Mouse (Mus musculus): Measurements from ENCODE around the gene Serpinb6c. TPM values are rescaled to one million over a fixed set of nuclear protein-coding genes. Genes with fewer than 3 reads are reported as not detected.
"Not testable (repeated sequence)": the region's sequence is repeated elsewhere in the genome, so short reads cannot be mapped to it uniquely, and the experiment has no call there.

The Serpinb6c gene
- total RNA-seq (2014; rRNA removed) (not detected in 2 replicates), polyA plus RNA-seq (2015; fragmentation: Nextera tagmentation; extraction: Ambion mirVana) (0.19 and 0.29 TPM in 2 replicates)

- no peak within 1 kb of the TSS for H3K4me2 ChIP-seq (ENCODE audit: low read depth, low read length)
- H3K4me1 ChIP-seq (ENCODE audit: insufficient read depth, low read length): no peaks in the 10 kb centered on the region
- H3K27me3 ChIP-seq (ENCODE audit: insufficient read depth, low read length): no peaks in the 10 kb centered on the region
- no peak within 1 kb of the TSS for H3K27ac ChIP-seq
- ATAC-seq (no peak), DNase-seq (ENCODE audit: low spot score) (no peak)
- TF ChIP-seq CTCF (IDR thresholded peaks at IDR 0.05; ENCODE audit: low read depth): no peak
- no peaks in the 10 kb centered on the region for H3K9me3 ChIP-seq (ENCODE audit: low read length)
- no peaks in the 10 kb centered on the region for H3K36me3 ChIP-seq (ENCODE audit: insufficient read depth, low read length)
- H3K9ac ChIP-seq (replicated peaks; ENCODE audit: low read length): no peak within 1 kb of the TSS
- 76% methylated on average over 18 of the region's 18 CpGs for WGBS
- H3K4me3 ChIP-seq (ENCODE audit: low read length): no peak within 1 kb of the TSS
These were observed at the start of gene Serpinb6c for GRCm38 (mm10) chr13:33905176-33905954. Gene Serpinb6c (minus strand): TSS chr13:33905708.

GRCm38 (mm10) chr13:33952947-33953346 is 47.4 kb upstream of the Serpinb6c start:
- DNase-seq (ENCODE audit: low spot score) (no peak), ATAC-seq (no peak)
- Histone ChIP-seq H3K27me3 (ENCODE audit: insufficient read depth, low read length) (no peaks in the 10 kb centered on the region), H3K9ac (replicated peaks; ENCODE audit: low read length) (no peak overlapping the region), H3K4me3 (ENCODE audit: low read length) (no peak overlapping the region), H3K9me3 (ENCODE audit: low read length) (no peaks in the 10 kb centered on the region), H3K4me1 (ENCODE audit: insufficient read depth, low read length) (no peaks in the 10 kb centered on the region), H3K36me3 (ENCODE audit: insufficient read depth, low read length) (no peaks in the 10 kb centered on the region), H3K27ac (no peak overlapping the region), H3K4me2 (ENCODE audit: low read depth, low read length) (no peak overlapping the region)
- no peak for TF ChIP-seq CTCF (IDR thresholded peaks at IDR 0.05; ENCODE audit: low read depth)
- WGBS: 85% methylated on average over 2 of the region's 2 CpGs

- WGBS: 70% methylated on average over 1 of the region's 1 CpGs
- H3K27me3 ChIP-seq (ENCODE audit: insufficient read depth, low read length): no peaks in the 10 kb centered on the region
- H3K27ac ChIP-seq: no peak overlapping the region
- no peak overlapping the region for H3K9ac ChIP-seq (replicated peaks; ENCODE audit: low read length)
- ATAC-seq (no peak), DNase-seq (ENCODE audit: low spot score) (no peak)
- H3K4me1 ChIP-seq (ENCODE audit: insufficient read depth, low read length): no peaks in the 10 kb centered on the region
- no peak overlapping the region for H3K4me3 ChIP-seq (ENCODE audit: low read length)
- H3K36me3 ChIP-seq (ENCODE audit: insufficient read depth, low read length): no peaks in the 10 kb centered on the region
- TF ChIP-seq CTCF (IDR thresholded peaks at IDR 0.05; ENCODE audit: low read depth): no peak
- no peak overlapping the region for H3K4me2 ChIP-seq (ENCODE audit: low read depth, low read length)
- no peaks in the 10 kb centered on the region for H3K9me3 ChIP-seq (ENCODE audit: low read length)
These were observed 46.6 kb upstream of the Serpinb6c start for GRCm38 (mm10) chr13:33952075-33952449.

- ATAC-seq (no peak), DNase-seq (ENCODE audit: low spot score) (no peak)
- H3K36me3 ChIP-seq (ENCODE audit: insufficient read depth, low read length): no peaks in the 10 kb centered on the region
- H3K4me2 ChIP-seq (ENCODE audit: low read depth, low read length): no peak overlapping the region
- no peaks in the 10 kb centered on the region for H3K4me1 ChIP-seq (ENCODE audit: insufficient read depth, low read length)
- H3K9me3 ChIP-seq (ENCODE audit: low read length): no peaks in the 10 kb centered on the region
- H3K27ac ChIP-seq: no peak overlapping the region
- no peak overlapping the region for H3K9ac ChIP-seq (replicated peaks; ENCODE audit: low read length)
- no peaks in the 10 kb centered on the region for H3K27me3 ChIP-seq (ENCODE audit: insufficient read depth, low read length)
- H3K4me3 ChIP-seq (ENCODE audit: low read length): no peak overlapping the region
- no peak for TF ChIP-seq CTCF (IDR thresholded peaks at IDR 0.05; ENCODE audit: low read depth)
- 83% methylated on average over 4 of the region's 4 CpGs for WGBS
These were observed 46.0 kb upstream of the Serpinb6c start for GRCm38 (mm10) chr13:33951308-33952074.

GRCm38 (mm10) chr13:33942212-33942779 is 36.8 kb upstream of the Serpinb6c start:
- no peaks in the 10 kb centered on the region for H3K27me3 ChIP-seq (ENCODE audit: insufficient read depth, low read length)
- H3K9me3 ChIP-seq (ENCODE audit: low read length): no peaks in the 10 kb centered on the region
- ATAC-seq (no peak), DNase-seq (ENCODE audit: low spot score) (no peak)
- no peak overlapping the region for H3K4me2 ChIP-seq (ENCODE audit: low read depth, low read length)
- TF ChIP-seq CTCF (IDR thresholded peaks at IDR 0.05; ENCODE audit: low read depth): peak; percentile 51
- H3K27ac ChIP-seq: no peak overlapping the region
- H3K4me1 ChIP-seq (ENCODE audit: insufficient read depth, low read length): no peaks in the 10 kb centered on the region
- no peaks in the 10 kb centered on the region for H3K36me3 ChIP-seq (ENCODE audit: insufficient read depth, low read length)
- WGBS: 46% methylated on average over 4 of the region's 4 CpGs
- no peak overlapping the region for H3K9ac ChIP-seq (replicated peaks; ENCODE audit: low read length)
- no peak overlapping the region for H3K4me3 ChIP-seq (ENCODE audit: low read length)

- no peak overlapping the region for H3K4me3 ChIP-seq (ENCODE audit: low read length)
- no peak for TF ChIP-seq CTCF (IDR thresholded peaks at IDR 0.05; ENCODE audit: low read depth)
- no peak for DNase-seq (ENCODE audit: low spot score)
These were observed 35.8 kb upstream of the Serpinb6c start for GRCm38 (mm10) chr13:33941288-33941808.

GRCm38 (mm10) chr13:33937587-33937986 is 32.1 kb upstream of the Serpinb6c start:
- not testable (repeated sequence) for H3K4me3 ChIP-seq (ENCODE audit: low read length); H3K36me3 ChIP-seq (ENCODE audit: insufficient read depth, low read length); H3K4me1 ChIP-seq (ENCODE audit: insufficient read depth, low read length); H3K9me3 ChIP-seq (ENCODE audit: low read length); H3K4me2 ChIP-seq (ENCODE audit: low read depth, low read length); H3K27ac ChIP-seq; ATAC-seq; H3K27me3 ChIP-seq (ENCODE audit: insufficient read depth, low read length); DNase-seq (ENCODE audit: low spot score); H3K9ac ChIP-seq (replicated peaks; ENCODE audit: low read length)

More at GRCm38 (mm10) chr13:33941288-33941808, 35.8 kb upstream of the Serpinb6c start:
- H3K4me2 ChIP-seq (ENCODE audit: low read depth, low read length): no peak overlapping the region
- no peak for ATAC-seq
- no peaks in the 10 kb centered on the region for H3K4me1 ChIP-seq (ENCODE audit: insufficient read depth, low read length)
- no peaks in the 10 kb centered on the region for H3K9me3 ChIP-seq (ENCODE audit: low read length)
- H3K27me3 ChIP-seq (ENCODE audit: insufficient read depth, low read length): no peaks in the 10 kb centered on the region
- no peaks in the 10 kb centered on the region for H3K36me3 ChIP-seq (ENCODE audit: insufficient read depth, low read length)
- H3K27ac ChIP-seq: no peak overlapping the region
- H3K9ac ChIP-seq (replicated peaks; ENCODE audit: low read length): no peak overlapping the region
- 92% methylated on average over 5 of the region's 5 CpGs for WGBS

Data from hindbrain, postnatal 0 days (tissue).